Mouse (Mus musculus) liver, embryonic 14.5 days (tissue): Measurements from ENCODE around the gene Hebp1.

Source experiments
- CTCF ChIP-seq: IDR thresholded peaks from 2 replicates; pipeline ENCODE4 v1.5.1; 2016; ENCODE audit warnings: antibody characterized with exemption, low read depth, control low read depth
- EP300 ChIP-seq: IDR thresholded peaks from 2 replicates; pipeline ENCODE4 v1.6.1; 2016; ENCODE audit warnings: antibody characterized with exemption, low read depth

GRCm38 (mm10) chr6:135118183-135118582 lies 79.6 kb downstream of the Hebp1 start, which contains the start of gene Gprc5d:
- no peak for TF ChIP-seq CTCF
- no peak for TF ChIP-seq EP300
